Mouse (Mus musculus): ENCODE measurements at regions not wholly inside any gene's neighbourhood (a gene's known extent, or its start where the extent isn't known, plus 50 kb on each side); places are given as distances from the start of the nearest gene placed in this dataset.

GRCm38 (mm10) chr15:88085631-88086030 lies 514.5 kb upstream of the Zdhhc25 start:
- TF ChIP-seq CTCF (IDR thresholded peaks at IDR 0.05; ENCODE audit: control insufficient read depth, insufficient read depth, low read length) (no peak), POLR2A (IDR thresholded peaks at IDR 0.05; ENCODE audit: borderline replicate concordance, control insufficient read depth, low read depth, low read length) (no peak)

Data from bone marrow, adult 2 months (tissue).